Mouse (Mus musculus): ENCODE measurements around the gene Srpr.

Gene Srpr

DNA sequence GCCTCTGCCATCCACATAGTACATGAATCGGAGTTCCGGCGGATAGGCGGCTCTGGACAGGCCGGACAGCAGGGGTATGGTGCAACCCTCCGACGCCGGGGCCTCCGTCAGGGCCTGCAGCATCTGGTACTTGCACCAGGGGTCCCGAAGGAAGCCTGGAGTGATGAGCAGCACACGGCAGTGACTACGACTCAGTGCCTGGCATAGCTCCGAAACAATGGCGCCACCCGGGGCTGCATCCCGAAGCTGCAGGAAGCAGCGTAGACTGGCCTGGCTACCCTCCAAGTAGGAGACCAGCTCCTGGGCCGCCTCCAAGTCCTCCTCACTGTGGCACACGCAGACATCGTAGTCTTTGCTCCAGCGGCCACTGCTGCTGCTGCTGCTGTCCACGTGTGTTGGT, 11.3 kb upstream of the Srpr start:
- DNase-seq (ENCODE audit: low spot score in 2 of 2), result peak; percentile 34 to 63

DNA sequence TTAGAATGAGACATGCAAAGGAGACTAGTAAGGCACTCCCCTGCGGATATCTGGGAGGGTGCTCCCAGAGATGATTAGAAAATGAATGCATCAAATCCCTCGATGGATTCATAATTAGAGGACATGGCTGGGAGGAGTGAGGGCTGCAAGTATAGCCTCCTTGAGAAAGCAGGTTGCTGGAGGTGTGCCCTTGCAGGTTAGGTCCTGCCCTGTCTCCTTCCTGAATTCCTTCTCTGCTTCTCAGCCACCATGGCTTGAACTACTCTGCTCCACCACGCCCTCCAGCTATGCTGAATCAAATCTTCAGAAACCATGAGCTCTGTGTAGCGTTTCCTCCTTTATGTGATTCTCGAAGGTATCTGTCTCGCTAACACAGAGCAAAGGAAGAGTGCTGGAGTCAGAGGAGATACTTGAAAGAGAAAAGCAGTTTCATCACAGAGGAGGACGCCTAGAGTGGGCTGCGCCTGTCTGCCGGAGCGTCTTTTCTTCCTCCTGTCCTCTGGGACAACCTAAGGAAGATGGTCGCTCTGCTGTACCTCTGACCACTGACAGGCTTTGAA, 6.9 kb upstream of the Srpr start:
- DNase-seq (ENCODE audit: low spot score in 2 of 2), result no peak

DNA sequence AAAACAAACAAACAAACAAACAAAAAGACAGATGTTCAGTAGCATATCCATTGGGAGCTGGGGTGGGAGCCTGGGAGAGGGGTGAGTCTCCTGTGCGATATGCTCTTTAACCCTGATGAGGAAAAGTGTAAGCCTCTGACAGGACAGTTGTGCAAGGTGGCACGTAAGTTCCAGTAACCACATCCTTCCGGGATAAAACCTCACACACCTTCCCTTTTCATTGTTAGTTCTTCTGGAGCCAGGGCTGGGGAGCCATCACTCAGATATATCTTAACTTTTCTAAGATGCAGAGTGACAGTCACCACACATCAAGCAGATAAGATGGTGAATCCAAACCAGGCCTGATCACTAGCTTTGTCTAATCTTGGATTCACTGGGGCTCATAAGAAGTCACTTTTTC, 5.9 kb upstream of the Srpr start:
- DNase-seq (ENCODE audit: low spot score in 2 of 2), result no peak

DNA sequence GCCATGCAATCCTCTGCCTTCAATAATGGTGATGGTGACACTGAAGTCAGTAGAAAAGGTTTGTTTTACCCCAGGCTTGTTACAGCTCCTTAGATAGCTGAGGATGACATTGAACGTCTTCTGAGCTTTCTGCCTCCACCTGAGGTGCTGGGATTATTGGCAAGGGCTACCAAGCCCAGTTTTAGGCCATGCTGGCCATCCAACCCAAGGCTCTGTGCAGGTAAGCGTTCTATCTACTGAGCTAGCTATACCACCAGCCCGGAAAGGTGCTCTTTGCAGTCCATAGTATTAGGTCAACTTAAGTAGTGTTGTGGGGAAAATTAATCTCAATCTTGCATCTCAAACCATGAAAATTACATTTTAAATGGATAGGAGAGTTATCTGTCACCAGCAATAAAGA, 2.4 kb upstream of the Srpr start:
- no peak for DNase-seq (ENCODE audit: low spot score in 2 of 2)

DNA sequence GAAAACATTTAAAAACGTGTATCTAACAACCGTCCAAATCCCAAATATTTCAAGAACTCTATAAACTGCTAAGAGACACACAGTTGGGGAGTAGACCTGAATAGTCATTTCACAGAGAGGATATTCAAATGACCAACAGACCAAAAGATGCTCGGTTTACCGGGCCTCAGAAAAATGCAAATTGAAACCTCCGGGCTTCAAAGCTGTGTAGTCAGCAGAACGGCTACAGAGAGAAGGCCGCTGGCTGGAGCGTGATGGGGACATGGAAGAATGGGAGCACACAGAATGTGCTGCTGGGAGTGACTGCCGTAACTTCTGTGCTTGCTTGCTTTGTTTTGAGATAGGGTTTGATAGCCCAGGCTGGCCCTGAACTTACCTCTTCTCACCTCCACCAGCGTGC, 1.6 kb upstream of the Srpr start:
- no peak for DNase-seq (ENCODE audit: low spot score in 2 of 2)

DNA sequence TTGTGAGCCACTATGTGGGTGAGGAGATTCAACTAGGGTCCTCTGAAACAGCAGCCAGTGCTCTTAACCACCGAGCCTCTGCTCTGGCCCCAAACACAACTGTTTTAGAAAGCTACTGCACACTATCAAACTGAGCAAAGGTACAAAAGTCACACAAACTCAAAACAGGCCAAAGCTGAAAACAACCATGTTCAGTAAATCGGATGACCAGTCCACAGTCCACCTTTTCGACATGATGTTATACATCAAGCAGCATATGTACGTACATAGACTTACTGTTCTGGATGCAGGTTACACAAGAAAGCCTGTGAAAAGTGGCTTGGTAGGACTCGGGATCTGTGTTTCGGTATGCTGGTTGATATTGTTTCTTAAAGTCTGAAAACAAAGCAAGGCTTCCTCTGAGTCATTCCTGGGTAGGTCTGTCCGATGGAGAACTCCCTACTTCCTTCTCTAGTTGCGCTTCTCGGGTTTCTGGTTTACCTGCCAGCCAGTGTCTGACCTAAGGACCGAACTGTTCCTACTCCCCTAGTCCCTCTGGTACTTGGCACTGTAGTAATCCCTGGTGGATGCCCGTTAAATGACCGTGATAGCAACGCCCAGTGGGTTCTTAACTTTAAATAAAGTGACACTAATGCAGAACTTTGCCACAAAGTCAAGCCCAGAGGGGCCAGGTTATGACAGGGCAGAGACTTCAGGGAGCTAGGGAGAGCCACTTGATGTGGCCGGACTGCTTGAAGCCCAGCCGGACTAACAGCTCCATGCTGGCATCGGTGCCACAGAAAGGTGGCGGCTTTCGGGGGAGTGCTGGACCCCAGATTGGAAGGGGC, 817 bp upstream of the Srpr start:
- DNase-seq (ENCODE audit: low spot score in 2 of 2), result no peak

DNA sequence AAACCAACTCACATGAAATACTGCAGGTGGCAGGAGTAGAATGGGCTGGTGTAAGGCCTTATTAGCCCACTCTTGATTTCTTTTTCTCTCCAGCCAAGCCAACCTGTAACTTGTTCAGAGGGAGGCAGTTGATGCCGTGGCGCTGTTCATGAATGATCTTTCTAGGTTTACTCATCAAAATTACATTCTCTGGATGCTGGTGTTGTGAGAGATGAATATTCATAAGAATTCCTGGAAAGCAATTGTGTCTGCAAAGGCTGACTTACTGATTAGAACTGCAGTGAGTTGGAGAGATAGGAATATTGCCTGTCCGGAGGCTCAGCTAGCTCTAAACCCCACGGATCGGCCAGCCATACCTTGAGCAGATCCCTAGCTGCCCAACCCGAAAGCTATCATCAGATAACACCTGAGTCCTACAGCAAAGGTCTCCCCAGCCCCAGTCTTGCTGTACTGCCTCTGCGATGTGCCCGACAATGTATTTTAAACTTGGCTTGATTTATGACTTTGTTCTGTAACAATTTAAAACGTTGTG, 620 bp downstream of the Srpr start:
- DNase-seq (ENCODE audit: low spot score in 2 of 2), result no peak

DNA sequence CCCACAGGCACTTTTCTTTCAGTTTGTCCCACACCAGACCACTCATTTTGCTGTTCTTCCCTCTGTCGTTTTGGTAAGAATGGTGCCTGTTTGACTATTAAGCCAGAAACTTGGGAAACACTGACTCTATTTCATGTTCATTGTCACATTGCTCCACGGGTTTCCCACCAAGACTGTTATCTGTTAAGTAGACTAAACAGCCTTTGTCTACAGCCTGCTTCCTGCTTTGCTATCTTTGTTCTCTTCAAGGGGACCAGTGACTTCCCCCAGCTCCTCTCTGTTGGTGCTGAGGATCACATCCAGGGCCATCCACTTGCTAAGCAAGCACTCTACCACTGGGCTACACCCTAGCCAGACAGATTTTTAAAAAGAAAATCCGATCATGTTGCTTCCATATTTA, 3.6 kb downstream of the Srpr start:
- no peak for DNase-seq (ENCODE audit: low spot score in 2 of 2)

DNA sequence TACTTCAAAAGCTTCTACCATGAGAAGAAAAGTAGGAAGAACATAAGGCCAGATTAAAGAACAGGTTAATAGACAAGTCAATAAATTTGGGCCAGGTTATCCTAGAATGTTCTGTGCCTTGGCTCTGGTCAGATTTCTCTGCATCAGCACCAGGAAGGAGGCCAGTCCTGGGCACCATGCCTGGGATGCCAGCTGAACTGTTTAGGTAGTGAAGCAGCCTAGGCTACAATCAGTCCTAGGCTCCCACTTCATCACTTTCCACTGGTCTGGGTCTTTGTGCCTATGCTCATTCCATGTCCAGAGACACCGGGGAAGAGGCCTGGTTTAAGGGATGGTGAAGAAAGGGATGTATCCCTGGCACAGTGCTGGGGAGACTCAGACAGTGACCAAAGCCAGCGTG, 4.4 kb downstream of the Srpr start:
- no peak for DNase-seq (ENCODE audit: low spot score in 2 of 2)

DNA sequence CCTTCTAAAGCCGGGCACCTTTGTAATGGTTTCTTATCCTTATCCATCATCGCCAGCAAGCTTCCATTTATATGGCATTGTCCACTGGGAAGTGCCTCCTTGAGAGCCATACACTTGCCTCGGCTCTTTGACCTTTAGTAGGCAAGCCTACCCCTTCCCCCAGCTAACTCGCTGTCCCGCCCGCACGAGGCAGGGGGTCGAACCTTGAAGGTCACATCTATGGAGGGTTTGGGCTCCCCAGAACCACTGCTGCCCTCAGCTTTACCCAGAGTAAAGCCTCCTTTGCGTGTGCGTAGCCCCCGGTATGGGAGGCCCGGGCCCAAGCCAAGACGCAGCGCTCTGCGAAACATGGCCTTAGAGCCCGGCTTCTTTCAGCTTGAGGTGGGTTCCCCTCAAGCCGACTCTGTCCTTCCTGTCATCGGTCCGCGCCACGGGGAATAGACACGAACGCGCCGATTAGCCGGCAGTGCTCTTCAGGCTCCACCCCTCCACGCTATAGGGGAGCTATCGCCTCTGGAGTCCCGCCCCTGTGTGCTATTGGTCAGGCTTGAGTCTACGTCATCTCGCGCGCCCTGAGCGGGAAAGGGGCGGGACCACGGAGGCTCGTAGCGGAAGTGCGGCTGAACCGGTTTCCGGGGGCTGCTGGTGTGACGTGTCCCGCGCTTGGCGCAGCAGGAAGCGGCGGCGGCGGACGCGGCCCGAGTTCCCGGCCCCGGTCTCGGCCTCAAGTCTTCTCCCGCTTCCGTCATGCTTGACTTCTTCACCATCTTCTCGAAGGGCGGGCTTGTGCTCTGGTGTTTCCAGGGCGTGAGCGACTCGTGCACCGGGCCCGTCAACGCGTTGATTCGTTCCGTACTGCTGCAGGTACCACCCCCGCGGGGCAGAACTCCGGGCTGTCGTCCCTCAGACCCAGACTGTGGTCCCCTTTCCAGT, 10.8 kb downstream of the Srpr start, which contains the start of gene Foxred1:
TSS of gene Foxred1 (minus strand) at position 514 of the 933 bp plus-strand sequence.
- peak; percentile 94 to 98 for DNase-seq (ENCODE audit: low spot score in 2 of 2)

DNA sequence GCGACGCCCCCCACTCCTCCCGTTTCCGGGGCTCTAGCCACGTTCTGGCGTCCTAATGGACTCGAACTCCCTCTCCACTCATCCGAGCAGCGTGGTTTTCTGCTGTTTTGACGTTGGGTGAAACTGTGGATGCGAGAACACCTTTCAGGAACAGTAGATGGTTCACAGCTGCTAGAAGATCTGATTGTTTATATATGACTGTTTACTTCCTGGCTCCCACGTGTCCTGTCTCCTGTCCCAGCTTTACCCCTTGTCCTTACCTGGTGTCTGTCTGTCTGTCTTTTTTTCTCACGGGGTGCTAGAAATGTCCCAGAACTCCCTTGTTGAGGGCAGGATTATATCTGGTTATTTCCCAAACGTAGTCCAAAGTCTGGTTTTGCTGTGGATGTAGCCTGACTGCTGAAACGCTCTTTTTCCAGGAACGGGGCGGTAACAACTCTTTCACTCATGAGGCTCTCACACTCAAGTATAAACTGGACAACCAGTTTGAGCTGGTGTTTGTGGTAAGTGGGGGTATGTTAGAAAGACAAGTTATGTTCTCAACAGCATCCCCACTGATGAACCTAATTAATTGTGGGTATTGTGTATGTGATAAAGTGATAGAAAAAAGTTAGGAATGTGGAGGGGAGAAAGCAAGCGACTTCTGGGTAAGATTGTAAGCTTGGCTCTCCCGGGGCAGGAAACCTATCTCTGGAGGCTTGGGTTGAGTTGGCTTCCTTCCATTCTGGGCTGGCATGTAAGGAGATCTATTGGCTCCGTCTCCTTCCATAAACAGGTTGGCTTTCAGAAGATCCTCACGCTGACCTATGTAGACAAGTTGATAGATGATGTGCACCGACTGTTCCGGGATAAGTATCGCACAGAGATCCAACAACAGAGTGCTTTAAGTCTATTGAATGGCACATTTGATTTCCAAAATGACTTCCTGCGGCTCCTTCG, 11.9 kb downstream of the Srpr start:
- no peak for DNase-seq (ENCODE audit: low spot score in 2 of 2)

DNA sequence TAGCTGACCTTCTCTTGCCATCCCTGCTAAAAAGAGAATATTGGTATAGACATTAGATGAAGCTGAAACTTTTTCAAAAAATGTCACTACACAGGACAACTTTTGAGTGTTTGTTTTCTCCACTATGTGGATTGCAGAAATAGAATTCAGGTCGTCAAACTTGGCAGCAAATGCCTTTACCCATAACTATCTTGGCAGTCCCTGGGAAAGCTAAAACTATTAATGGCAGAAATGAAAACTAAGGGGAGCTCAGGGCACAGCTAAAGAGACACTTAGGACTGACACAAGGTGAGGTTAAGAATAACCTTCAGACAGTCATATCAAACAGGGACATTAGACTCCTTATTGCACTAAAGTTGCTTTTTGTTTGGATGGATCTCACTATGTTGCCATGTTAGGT, 18.0 kb downstream of the Srpr start:
- no peak for DNase-seq (ENCODE audit: low spot score in 2 of 2)

DNA sequence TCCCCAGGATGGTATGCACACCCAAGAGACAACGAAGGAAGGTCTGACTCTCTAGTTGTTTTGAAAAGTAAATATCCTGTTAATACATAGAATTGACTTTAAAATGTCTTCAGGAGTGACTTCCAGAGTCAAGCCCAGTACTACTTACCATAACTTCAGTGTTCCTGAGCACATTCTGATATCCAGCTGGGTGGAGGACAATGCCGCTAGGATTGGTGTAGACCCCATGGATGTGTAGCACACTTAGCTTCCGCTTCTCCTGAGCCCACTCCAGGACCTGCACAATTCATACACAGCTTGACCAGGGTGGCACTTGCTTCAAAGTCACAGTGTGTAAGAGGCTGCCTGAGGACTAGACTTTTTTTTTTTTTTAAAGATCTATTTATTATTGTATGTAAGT, 23.5 kb downstream of the Srpr start:
- no peak for DNase-seq (ENCODE audit: low spot score in 2 of 2)

DNA sequence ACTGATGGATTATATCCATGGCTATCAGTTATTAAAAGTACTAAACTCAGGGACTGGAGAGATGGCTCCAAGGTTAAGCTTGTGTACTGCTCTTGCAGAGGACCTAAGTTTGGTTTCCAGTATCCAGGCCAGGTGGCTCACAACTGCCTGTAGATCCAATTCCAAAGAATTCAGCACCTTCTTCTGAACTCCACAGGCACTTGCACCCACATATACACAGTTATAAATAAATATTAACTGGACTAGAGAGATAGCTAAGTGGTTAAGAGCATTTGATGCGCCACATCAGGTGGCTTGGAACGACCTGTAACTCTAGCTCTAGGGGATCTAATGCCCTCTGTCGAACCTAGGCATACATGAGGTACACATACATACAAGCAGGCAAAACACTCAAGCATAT, 28.7 kb downstream of the Srpr start:
- DNase-seq (ENCODE audit: low spot score in 2 of 2), result no peak

DNA sequence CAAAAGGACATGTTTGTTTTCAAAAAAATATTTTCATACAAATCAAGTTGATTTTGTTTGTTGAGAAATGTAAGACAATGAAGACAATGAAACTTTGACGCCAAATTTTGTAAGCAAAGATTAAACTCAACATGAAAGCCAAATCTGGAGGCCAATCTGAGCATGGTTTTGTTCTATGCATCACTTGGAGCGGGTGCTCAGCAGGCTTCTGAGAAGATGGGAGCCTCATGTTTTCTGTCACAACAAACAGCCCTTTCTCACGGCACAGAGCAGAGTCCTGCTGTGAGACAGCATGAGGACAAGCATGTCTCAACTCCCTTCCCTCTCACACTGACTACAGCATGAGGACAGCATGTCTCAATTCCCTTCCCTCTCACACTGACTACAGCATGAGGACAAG, 36.0 kb downstream of the Srpr start:
- no peak for DNase-seq (ENCODE audit: low spot score in 2 of 2)

DNA sequence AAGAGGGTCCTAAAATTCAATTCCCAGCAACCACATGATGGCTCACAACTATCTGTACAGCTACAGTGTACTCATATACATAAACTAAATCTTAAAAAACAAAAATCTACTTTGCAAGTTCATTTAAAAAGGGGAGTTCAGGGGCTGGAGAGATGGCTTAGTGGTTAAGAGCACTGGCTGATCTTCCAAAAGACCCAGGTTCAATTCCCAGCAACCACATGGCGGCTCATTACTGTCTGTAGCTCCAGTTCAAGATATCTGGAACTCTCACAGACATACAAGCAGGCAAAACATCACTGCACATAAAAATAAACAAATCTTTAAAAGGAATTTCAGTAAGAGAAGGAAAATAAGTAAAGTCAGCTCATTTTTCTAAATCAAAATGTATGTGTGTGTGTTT, 38.4 kb downstream of the Srpr start:
- no peak for DNase-seq (ENCODE audit: low spot score in 2 of 2)

DNA sequence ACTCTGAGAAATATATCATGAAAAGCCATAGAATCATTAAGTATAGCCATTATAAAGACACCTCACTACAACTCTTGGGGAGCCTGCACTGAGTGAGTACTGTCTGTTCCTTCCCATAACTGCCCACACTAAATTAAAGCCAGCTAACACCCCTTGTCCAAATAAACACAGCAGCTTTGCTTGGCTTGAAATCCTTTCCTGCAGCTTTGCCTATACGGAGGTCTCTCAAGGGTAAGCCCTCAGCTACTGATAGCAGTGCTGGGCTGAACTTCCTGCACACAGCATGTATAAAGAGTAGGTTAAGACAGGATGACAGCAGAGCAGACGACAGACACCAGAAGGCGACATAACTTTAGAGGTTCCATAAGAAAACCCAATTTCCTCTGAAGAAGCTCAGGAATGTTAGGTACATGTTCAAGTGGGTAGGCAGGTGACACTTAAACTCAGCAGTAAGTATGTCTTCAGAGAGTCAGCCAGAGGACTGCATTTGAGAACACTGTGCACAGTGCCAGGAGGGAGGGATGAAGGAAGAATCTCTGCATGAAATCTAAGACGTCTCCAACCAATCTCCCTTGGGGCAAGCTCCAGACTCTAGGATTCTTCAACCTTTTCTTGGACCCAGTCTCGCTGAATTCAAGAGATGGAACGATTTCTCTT, 39.1 kb downstream of the Srpr start:
- DNase-seq (ENCODE audit: low spot score in 2 of 2), result no peak

DNA sequence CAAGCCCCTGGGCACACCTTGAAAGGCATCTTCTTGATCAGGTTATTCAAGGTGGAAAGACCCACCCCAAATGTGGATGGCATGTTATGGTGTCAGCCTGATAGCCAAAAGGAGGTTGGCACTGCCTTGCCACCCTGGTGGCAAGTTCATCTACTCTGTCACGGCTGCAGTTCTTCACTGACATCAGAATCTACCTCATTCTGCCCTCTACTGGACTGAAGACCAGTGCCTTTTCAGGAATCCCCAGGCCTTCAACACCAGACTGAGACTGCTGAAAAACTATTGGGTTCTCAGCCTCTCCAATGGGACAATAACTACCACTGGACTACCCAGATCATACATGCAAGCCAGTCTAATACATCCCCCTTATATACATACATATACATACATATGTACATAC, 39.8 kb downstream of the Srpr start:
- no peak for DNase-seq (ENCODE audit: low spot score in 2 of 2)

DNA sequence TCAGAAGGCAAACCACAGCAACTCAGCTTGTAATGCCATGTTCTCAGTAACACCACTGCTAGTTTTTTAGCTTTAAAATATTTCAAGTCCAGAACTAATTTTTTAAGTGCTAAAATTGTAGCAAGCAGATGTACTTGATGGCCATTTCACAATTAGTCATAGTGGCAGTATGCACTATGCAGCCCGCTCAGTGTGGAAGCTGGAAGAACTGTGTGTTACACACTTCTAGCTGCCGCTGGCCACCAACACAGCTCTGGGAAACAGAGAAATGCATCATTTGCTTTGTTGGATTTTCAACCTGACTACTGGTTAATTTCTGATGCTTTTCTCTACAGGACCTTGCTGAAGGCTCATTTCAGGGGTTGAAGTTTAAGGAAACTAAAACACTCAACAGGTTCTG, 47.4 kb downstream of the Srpr start:
- DNase-seq (ENCODE audit: low spot score in 2 of 2), result no peak

DNA sequence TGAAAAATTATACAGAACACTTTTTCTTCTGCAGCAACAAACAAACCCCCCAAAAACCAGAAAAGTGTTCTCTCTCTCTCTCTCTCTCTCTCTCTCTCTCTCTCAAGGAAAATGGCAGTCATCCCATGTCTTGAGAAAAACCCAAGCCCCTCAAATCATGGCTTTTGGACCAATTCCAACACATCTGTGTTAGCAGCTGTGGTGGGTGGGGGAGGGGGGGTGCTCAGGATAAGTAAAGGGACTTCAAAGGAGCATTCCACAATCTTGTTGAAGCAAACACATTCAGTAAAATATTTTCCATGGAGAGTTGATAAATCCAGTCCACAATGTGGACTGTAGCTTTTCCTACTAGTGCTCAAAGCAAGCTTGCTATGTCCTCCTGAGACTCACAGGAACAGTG, 49.5 kb downstream of the Srpr start:
- DNase-seq (ENCODE audit: low spot score in 2 of 2), result no peak

DNA sequence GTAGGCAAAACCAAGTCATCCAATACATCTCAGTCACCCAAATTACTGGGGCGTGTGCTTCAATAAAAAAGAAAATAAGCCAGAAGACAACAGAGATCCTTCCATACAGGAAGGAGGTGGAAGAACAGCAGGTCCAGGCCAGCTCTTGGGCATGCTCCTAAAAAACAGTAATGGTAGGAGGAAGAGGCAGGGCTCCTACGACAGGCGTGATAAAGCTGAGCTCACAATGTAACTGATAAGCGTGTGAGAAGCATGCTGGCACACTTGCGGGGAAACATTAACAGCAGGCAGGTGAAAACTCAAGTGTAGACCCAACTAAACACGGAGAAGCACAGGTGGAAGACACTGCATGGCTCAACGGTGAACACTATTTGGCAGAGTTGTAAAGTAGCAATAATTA, 57.4 kb downstream of the Srpr start:
- no peak for DNase-seq (ENCODE audit: low spot score in 2 of 2)
